8 mouse cellular contexts compared by ENCODE assay signal in the genomic region with DNA sequence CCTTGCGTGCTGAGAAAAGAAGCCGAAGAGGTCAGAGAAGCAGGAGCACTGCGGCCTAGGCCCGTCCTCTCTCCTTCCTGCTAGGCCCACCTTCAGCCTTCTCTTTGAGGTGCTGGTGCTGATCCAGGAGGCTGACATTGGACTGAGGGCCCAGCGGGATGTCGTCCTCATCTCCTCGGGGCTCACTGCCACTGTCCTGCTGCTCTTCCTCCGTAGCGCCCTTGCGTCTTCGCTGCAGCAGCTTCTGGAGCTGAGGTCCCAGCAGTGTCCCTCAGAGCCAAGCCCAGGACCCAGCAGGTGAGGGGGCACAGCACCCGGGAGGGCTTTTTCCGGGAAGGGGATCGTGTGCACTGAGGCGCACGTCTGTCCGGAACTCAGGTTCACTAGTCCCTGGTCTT. TPM values are rescaled to one million over a fixed set of nuclear protein-coding genes. Genes with fewer than 3 reads are reported as not detected.
DNase-seq lines count a peak whose midpoint lies in the region; ATAC-seq and TF ChIP-seq lines count a peak whose summit lies in the region.

No protein-coding gene starts in this region.

- no peaks in the 10 kb centered on the region; the same call in 1 of the 2 replicates for H3K79me2 ChIP-seq in heart, adult 2 months (replicated peaks; ENCODE audit: control insufficient read depth, insufficient read depth, low read length)
- H3K79me2 ChIP-seq in C2C12 (ENCODE audit: control insufficient read depth, insufficient read depth), result peaks cover 17% of the 10 kb centered on the region

- H3K4me2 ChIP-seq in liver, embryonic 11.5 days, result peak overlapping the region; percentile 82

- H3K79me3 ChIP-seq in C2C12 (ENCODE audit: low read depth), result peaks cover 11% of the 10 kb centered on the region

- peak overlapping the region; percentile 93 for H3ac ChIP-seq in C2C12 (ENCODE audit: control insufficient read depth, insufficient read length, low read depth)

- DNase-seq in heart, adult 2 months, result no peak
- DNase-seq in heart, postnatal 10 days, result no peak
- no peak for DNase-seq in liver, embryonic 11.5 days (ENCODE audit: low spot score)
- DNase-seq in embryo, embryonic 10.5 days (ENCODE audit: low spot score), result no peak
- no peak for DNase-seq in right cerebral cortex, postnatal 36 days (ENCODE audit: low spot score in 2 of 2)

- ATAC-seq in erythroblast, adult 5-6 weeks (replicated peaks; ENCODE audit: low FRiP score, poor library complexity, severe bottlenecking), result 0 out of 2 replicates have a peak, but pooled peaks have one; percentile 5
- 0 out of 2 replicates have a peak, but pooled peaks have one; percentile 0 for ATAC-seq in liver, embryonic 11.5 days (replicated peaks; ENCODE audit: low FRiP score)
- no peak for ATAC-seq in activated CD4-positive, CD25-positive, alpha-beta regulatory T cell, adult 4 months

- TF ChIP-seq POLR2A in heart, adult 2 months (IDR thresholded peaks at IDR 0.05; ENCODE audit: insufficient read depth, low read depth, low read length), result no peak

- H3K27ac ChIP-seq in heart, adult 2 months, result peak overlapping the region; percentile 78
- H3K27ac ChIP-seq in liver, embryonic 11.5 days (ENCODE audit: low read depth, low read length), result peak overlapping the region; percentile 41; the same call in 1 of the 2 replicates

- no peak for TF ChIP-seq CTCF in heart, adult 2 months (IDR thresholded peaks at IDR 0.05)
- no peak for TF ChIP-seq CTCF in C2C12 (IDR thresholded peaks at IDR 0.05; ENCODE audit: control insufficient read depth, insufficient read depth, insufficient read length)

- no peaks in the 10 kb centered on the region for H3K27me3 ChIP-seq in heart, adult 2 months (ENCODE audit: control insufficient read depth, insufficient read depth, low read length)
- no peaks in the 10 kb centered on the region for H3K27me3 ChIP-seq in C2C12 (ENCODE audit: control insufficient read depth, insufficient read depth, insufficient read length)
- H3K27me3 ChIP-seq in liver, embryonic 11.5 days (replicated peaks; ENCODE audit: control insufficient read depth, insufficient read depth, low read length), result no peaks in the 10 kb centered on the region

- no peaks in the 10 kb centered on the region for H3K36me3 ChIP-seq in heart, adult 2 months (ENCODE audit: control insufficient read depth, insufficient read depth, low read length)
- H3K36me3 ChIP-seq in C2C12 (ENCODE audit: control insufficient read depth, insufficient read depth), result peaks cover 68% of the 10 kb centered on the region
- peaks cover 42% of the 10 kb centered on the region for H3K36me3 ChIP-seq in liver, embryonic 11.5 days (ENCODE audit: control insufficient read depth, insufficient read depth, low read length)

- peaks cover 3% of the 10 kb centered on the region for H3K4me1 ChIP-seq in heart, adult 2 months (ENCODE audit: control insufficient read depth, insufficient read depth, low read length)
- H3K4me1 ChIP-seq in liver, embryonic 11.5 days (replicated peaks; ENCODE audit: control insufficient read depth, insufficient read depth, low read length), result peaks cover 19% of the 10 kb centered on the region

- 16% methylated on average over 17 of the region's 17 CpGs for WGBS in heart, adult 2 months
- 17% methylated on average over 17 of the region's 17 CpGs for WGBS in liver, embryonic 11.5 days

- intact Hi-C loops in heart, adult 2 months (cut with DNase I), result loop anchor here (1.0 to 5.0 kb wide), 3 partner anchors 22 to 1068 kb away; a partner anchor contains a TSS
- intact Hi-C loops in heart, postnatal 10 days (cut with DNase I), result loop anchor here (5.0 kb wide), 1 partner anchor 128 kb away; no protein-coding TSS in a partner anchor

- H3K9me3 ChIP-seq in liver, embryonic 11.5 days (ENCODE audit: control insufficient read depth, low read length), result no peaks in the 10 kb centered on the region

- TF ChIP-seq EP300 in heart, adult 2 months (IDR thresholded peaks at IDR 0.05; ENCODE audit: insufficient read depth, low read depth, low read length), result no peak

- H3K9ac ChIP-seq in heart, adult 2 months (ENCODE audit: low read depth, low read length), result peak overlapping the region; percentile 79
- peak overlapping the region; percentile 77 for H3K9ac ChIP-seq in liver, embryonic 11.5 days (ENCODE audit: low read depth, low read length)

- H3K4me3 ChIP-seq in heart, adult 2 months, result peak overlapping the region; percentile 78
- H3K4me3 ChIP-seq in C2C12 (ENCODE audit: insufficient read depth, poor library complexity, severe bottlenecking), result peak overlapping the region; percentile 80
- peak overlapping the region; percentile 96 for H3K4me3 ChIP-seq in liver, embryonic 11.5 days (ENCODE audit: low read depth, low read length)

TF ChIP-seq in C2C12, 6 proteins besides CTCF, POLR2A, EP300 and RAD21:
- TF ChIP-seq FOSL1 (IDR thresholded peaks at IDR 0.05; ENCODE audit: insufficient read depth, low read length, poor library complexity, severe bottlenecking) (no peak), USF1 (IDR thresholded peaks at IDR 0.05; ENCODE audit: low read depth) (no peak), MYOD1 (IDR thresholded peaks at IDR 0.05; ENCODE audit: control insufficient read depth, insufficient read length, low read depth) (no peak), MAX (IDR thresholded peaks at IDR 0.05) (no peak), MYOG (IDR thresholded peaks at IDR 0.05; ENCODE audit: control insufficient read depth, extremely low read depth, insufficient read length) (no peak), CEBPB (IDR thresholded peaks at IDR 0.05; ENCODE audit: low read depth) (no peak)

RNA-seq across cellular contexts. Expression of a gene that starts 0.7 kb away (rescaled TPM):
- 10 to 100 TPM; 13.0 to 13.9 TPM for total RNA-seq in heart, adult 2 months (2021)
- 20.7 and 21.1 TPM in 2 replicates for polyA plus RNA-seq in heart, adult 2 months (2012; rRNA removed)
- total RNA-seq in heart, postnatal 10 days (2021), result 10 to 100 TPM; 17.5 to 18.2 TPM
- 65.4 TPM for polyA plus RNA-seq in C2C12 (2012; fragmentation: generic; extraction: Trizol)
- total RNA-seq in erythroblast, adult 5-6 weeks (2015; ENCODE audit: low replicate concordance), result 1.3 and 3.6 TPM in 2 replicates
- total RNA-seq in erythroblast, adult 5-6 weeks (2017; ENCODE audit: low replicate concordance), result 14.1 and 17.6 TPM in 2 replicates
- polyA plus RNA-seq in liver, embryonic 11.5 days (2014; fragmentation: Nextera tagmentation; extraction: Ambion mirVana), result 62.9 and 64.6 TPM in 2 replicates
- polyA plus RNA-seq in activated CD4-positive, CD25-positive, alpha-beta regulatory T cell, adult 4 months (2017; shearing (Covaris generic)), result 10 to 100 TPM; 46.8 to 54.5 TPM

RNA-seq across cellular contexts. Expression of a gene that starts 6.7 kb away (rescaled TPM):
- total RNA-seq in heart, adult 2 months (2021), result 1 to 10 TPM; 1.9 to 2.4 TPM
- polyA plus RNA-seq in heart, adult 2 months (2012; rRNA removed), result 3.7 and 7.3 TPM in 2 replicates
- 1 to 10 TPM; 1.7 to 1.8 TPM for total RNA-seq in heart, postnatal 10 days (2021)
- 0.83 TPM for polyA plus RNA-seq in C2C12 (2012; fragmentation: generic; extraction: Trizol)
- 11.9 and 19.2 TPM in 2 replicates for total RNA-seq in erythroblast, adult 5-6 weeks (2015; ENCODE audit: low replicate concordance)
- 12.5 and 12.9 TPM in 2 replicates for total RNA-seq in erythroblast, adult 5-6 weeks (2017; ENCODE audit: low replicate concordance)
- polyA plus RNA-seq in liver, embryonic 11.5 days (2014; fragmentation: Nextera tagmentation; extraction: Ambion mirVana), result 4.3 and 6.0 TPM in 2 replicates
- polyA plus RNA-seq in activated CD4-positive, CD25-positive, alpha-beta regulatory T cell, adult 4 months (2017; shearing (Covaris generic)), result 1 to 10 TPM in 1 of 2 experiments, not detected in 1; 2.7 TPM

RNA-seq across cellular contexts. Expression of a gene that starts 22.3 kb away (rescaled TPM):
- total RNA-seq in heart, adult 2 months (2021), result 10 to 100 TPM; 46.9 to 54.0 TPM
- 86.3 and 98.2 TPM in 2 replicates for polyA plus RNA-seq in heart, adult 2 months (2012; rRNA removed)
- 10 to 100 TPM; 63.6 to 74.2 TPM for total RNA-seq in heart, postnatal 10 days (2021)
- polyA plus RNA-seq in C2C12 (2012; fragmentation: generic; extraction: Trizol), result 344 TPM
- 1.7 and 1.9 TPM in 2 replicates for total RNA-seq in erythroblast, adult 5-6 weeks (2015; ENCODE audit: low replicate concordance)
- total RNA-seq in erythroblast, adult 5-6 weeks (2017; ENCODE audit: low replicate concordance), result 2.4 and 2.9 TPM in 2 replicates
- polyA plus RNA-seq in liver, embryonic 11.5 days (2014; fragmentation: Nextera tagmentation; extraction: Ambion mirVana), result 86.4 and 94.6 TPM in 2 replicates
- 10 to 100 TPM in 1 of 2 experiments, 1 to 10 TPM in 1; 7.4 to 14.4 TPM for polyA plus RNA-seq in activated CD4-positive, CD25-positive, alpha-beta regulatory T cell, adult 4 months (2017; shearing (Covaris generic))

RNA-seq across cellular contexts. Expression of a gene that starts 35.1 kb away (rescaled TPM):
- total RNA-seq in heart, adult 2 months (2021), result 10 to 100 TPM; 11.2 to 13.0 TPM
- polyA plus RNA-seq in heart, adult 2 months (2012; rRNA removed), result 43.9 and 46.1 TPM in 2 replicates
- 10 to 100 TPM; 22.8 to 24.2 TPM for total RNA-seq in heart, postnatal 10 days (2021)
- 15.9 TPM for polyA plus RNA-seq in C2C12 (2012; fragmentation: generic; extraction: Trizol)
- total RNA-seq in erythroblast, adult 5-6 weeks (2015; ENCODE audit: low replicate concordance), result 35.9 and 38.6 TPM in 2 replicates
- total RNA-seq in erythroblast, adult 5-6 weeks (2017; ENCODE audit: low replicate concordance), result 18.0 and 23.7 TPM in 2 replicates
- 18.7 and 25.3 TPM in 2 replicates for polyA plus RNA-seq in liver, embryonic 11.5 days (2014; fragmentation: Nextera tagmentation; extraction: Ambion mirVana)
- polyA plus RNA-seq in activated CD4-positive, CD25-positive, alpha-beta regulatory T cell, adult 4 months (2017; shearing (Covaris generic)), result 10 to 100 TPM; 21.6 to 26.7 TPM

RNA-seq across cellular contexts. Expression of a gene that starts 37.7 kb away (rescaled TPM):
- total RNA-seq in heart, adult 2 months (2021), result 10 to 100 TPM; 85.5 to 95.7 TPM
- polyA plus RNA-seq in heart, adult 2 months (2012; rRNA removed), result 64.5 and 91.4 TPM in 2 replicates
- total RNA-seq in heart, postnatal 10 days (2021), result 100 to 1,000 TPM; 104 to 106 TPM
- 191 TPM for polyA plus RNA-seq in C2C12 (2012; fragmentation: generic; extraction: Trizol)
- 16.3 and 23.4 TPM in 2 replicates for total RNA-seq in erythroblast, adult 5-6 weeks (2015; ENCODE audit: low replicate concordance)
- total RNA-seq in erythroblast, adult 5-6 weeks (2017; ENCODE audit: low replicate concordance), result 25.1 and 34.2 TPM in 2 replicates
- 58.7 and 61.9 TPM in 2 replicates for polyA plus RNA-seq in liver, embryonic 11.5 days (2014; fragmentation: Nextera tagmentation; extraction: Ambion mirVana)
- polyA plus RNA-seq in activated CD4-positive, CD25-positive, alpha-beta regulatory T cell, adult 4 months (2017; shearing (Covaris generic)), result 100 to 1,000 TPM; 152 to 296 TPM
